Mouse (Mus musculus): ENCODE measurements around the gene Lgals2. TPM values are rescaled to one million over a fixed set of nuclear protein-coding genes. Genes with fewer than 3 reads are reported as not detected.

Gene Lgals2
- polyA plus RNA-seq, 1 experiment = 6.0 TPM

- WGBS = 87% methylated on average over 2 of the region's 2 CpGs
- Histone ChIP-seq H3K4me1 (ENCODE audit: control insufficient read depth, insufficient read depth, low read length) (peaks cover 6% of the 10 kb centered on the region), H3K4me3 (replicated peaks; ENCODE audit: extremely low read depth, low read depth, low read length) (no peak overlapping the region)
- no peak for TF ChIP-seq CTCF (IDR thresholded peaks at IDR 0.05; ENCODE audit: insufficient read depth, low read length)
- no peak for TF ChIP-seq POLR2A (IDR thresholded peaks at IDR 0.05; ENCODE audit: borderline replicate concordance, extremely low read depth, low read depth, low read length)
- no peak for DNase-seq
Observed at GRCm38 (mm10) chr15:78808980-78809379, 46.3 kb downstream of the Lgals2 start.

- no peak for DNase-seq
- Histone ChIP-seq H3K4me1 (ENCODE audit: control insufficient read depth, insufficient read depth, low read length) (peaks cover 6% of the 10 kb centered on the region), H3K4me3 (replicated peaks; ENCODE audit: extremely low read depth, low read depth, low read length) (no peak overlapping the region)
- WGBS = 74% methylated on average over 3 of the region's 3 CpGs
- TF ChIP-seq POLR2A (IDR thresholded peaks at IDR 0.05; ENCODE audit: borderline replicate concordance, extremely low read depth, low read depth, low read length) (no peak), CTCF (IDR thresholded peaks at IDR 0.05; ENCODE audit: insufficient read depth, low read length) (no peak)
Observed at GRCm38 (mm10) chr15:78807141-78807540, 48.2 kb downstream of the Lgals2 start.

- 25% methylated on average over 2 of the region's 2 CpGs for WGBS
- no peak for TF ChIP-seq CTCF (IDR thresholded peaks at IDR 0.05; ENCODE audit: insufficient read depth, low read length)
- TF ChIP-seq POLR2A (IDR thresholded peaks at IDR 0.05; ENCODE audit: borderline replicate concordance, extremely low read depth, low read depth, low read length) = no peak
- Histone ChIP-seq H3K4me1 (ENCODE audit: control insufficient read depth, insufficient read depth, low read length) (peaks cover 6% of the 10 kb centered on the region), H3K4me3 (replicated peaks; ENCODE audit: extremely low read depth, low read depth, low read length) (no peak overlapping the region)
- DNase-seq = no peak
Observed at GRCm38 (mm10) chr15:78806614-78807013, 48.7 kb downstream of the Lgals2 start.

GRCm38 (mm10) chr15:78805351-78805750 is 50.0 kb downstream of the Lgals2 start:
- no peak for DNase-seq
- 79% methylated on average over 2 of the region's 2 CpGs for WGBS
- Histone ChIP-seq H3K4me3 (replicated peaks; ENCODE audit: extremely low read depth, low read depth, low read length) (no peak overlapping the region), H3K4me1 (ENCODE audit: control insufficient read depth, insufficient read depth, low read length) (peaks cover 6% of the 10 kb centered on the region)
- TF ChIP-seq POLR2A (IDR thresholded peaks at IDR 0.05; ENCODE audit: borderline replicate concordance, extremely low read depth, low read depth, low read length) (no peak), CTCF (IDR thresholded peaks at IDR 0.05; ENCODE audit: insufficient read depth, low read length) (no peak)

DNA sequence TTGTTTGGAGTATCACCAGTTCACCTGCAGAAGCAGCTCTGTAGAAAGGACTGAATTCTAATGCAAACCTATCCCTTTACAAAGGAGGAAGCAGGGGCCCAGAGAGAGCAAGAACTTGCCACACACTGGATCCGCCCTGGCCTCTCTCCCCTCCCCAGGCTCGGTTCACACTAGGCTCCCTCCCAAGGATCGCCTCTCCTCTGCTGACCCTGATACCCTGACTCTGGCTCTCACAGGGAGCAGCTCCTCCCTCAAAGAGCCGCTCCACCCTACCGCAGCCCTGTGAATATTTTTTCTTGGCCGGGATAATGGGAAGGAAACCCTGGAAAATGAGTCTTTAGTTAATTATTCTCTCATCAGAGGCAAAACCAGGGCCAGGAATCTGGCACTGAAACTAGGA is 51.0 kb downstream of the Lgals2 start:
- 35% methylated on average over 6 of the region's 6 CpGs for WGBS
- Histone ChIP-seq H3K4me1 (ENCODE audit: control insufficient read depth, insufficient read depth, low read length) (peaks cover 2% of the 10 kb centered on the region), H3K4me3 (replicated peaks; ENCODE audit: extremely low read depth, low read depth, low read length) (no peak overlapping the region)
- DNase-seq = no peak
- TF ChIP-seq CTCF (IDR thresholded peaks at IDR 0.05; ENCODE audit: insufficient read depth, low read length) (no peak), POLR2A (IDR thresholded peaks at IDR 0.05; ENCODE audit: borderline replicate concordance, extremely low read depth, low read depth, low read length) (no peak)

DNA sequence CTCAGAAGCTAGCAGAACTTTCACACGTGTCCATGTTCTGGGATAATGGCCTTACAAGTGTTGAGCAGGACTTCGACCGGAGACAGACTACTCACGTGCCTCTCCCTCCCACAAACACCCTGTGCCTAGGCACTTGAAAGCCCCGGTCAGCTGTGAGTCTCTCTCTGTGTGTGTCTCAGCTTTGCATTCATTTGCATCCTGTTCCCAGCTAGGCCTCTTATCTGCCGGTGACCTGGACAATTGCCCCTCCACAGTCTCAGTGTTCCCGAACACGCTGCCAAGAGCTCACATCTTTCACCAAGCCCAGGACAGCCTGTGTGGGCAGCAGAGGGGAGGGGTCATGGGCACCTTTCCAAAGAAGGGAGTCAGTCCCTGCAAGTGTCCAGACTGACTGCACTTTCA is 51.8 kb downstream of the Lgals2 start:
- H3K4me3 ChIP-seq (replicated peaks; ENCODE audit: extremely low read depth, low read depth, low read length) = no peak overlapping the region
- H3K4me1 ChIP-seq (ENCODE audit: control insufficient read depth, insufficient read depth, low read length) = peaks cover 2% of the 10 kb centered on the region
- 9% methylated on average over 8 of the region's 8 CpGs for WGBS
- TF ChIP-seq POLR2A (IDR thresholded peaks at IDR 0.05; ENCODE audit: borderline replicate concordance, extremely low read depth, low read depth, low read length) (no peak), CTCF (IDR thresholded peaks at IDR 0.05; ENCODE audit: insufficient read depth, low read length) (no peak)
- DNase-seq = peak; percentile 65

GRCm38 (mm10) chr15:78802776-78803391 is 52.4 kb downstream of the Lgals2 start, which contains the start of gene Card10:
Gene Card10 (minus strand): TSS chr15:78803042.
- Histone ChIP-seq H3K4me3 (replicated peaks; ENCODE audit: extremely low read depth, low read depth, low read length) (peak within 1 kb of the TSS; percentile 84), H3K4me1 (ENCODE audit: control insufficient read depth, insufficient read depth, low read length) (peaks cover 2% of the 10 kb centered on the region)
- no peak for TF ChIP-seq CTCF (IDR thresholded peaks at IDR 0.05; ENCODE audit: insufficient read depth, low read length)
- TF ChIP-seq POLR2A (IDR thresholded peaks at IDR 0.05; ENCODE audit: borderline replicate concordance, extremely low read depth, low read depth, low read length) = peak; percentile 94
- WGBS = 1% methylated on average over 57 of the region's 70 CpGs
- peak; percentile 78 for DNase-seq

- peak overlapping the region; percentile 84 for H3K4me3 ChIP-seq (replicated peaks; ENCODE audit: extremely low read depth, low read depth, low read length)
- WGBS = 4% methylated on average over 58 of the region's 67 CpGs
- TF ChIP-seq CTCF (IDR thresholded peaks at IDR 0.05; ENCODE audit: insufficient read depth, low read length) (no peak), POLR2A (IDR thresholded peaks at IDR 0.05; ENCODE audit: borderline replicate concordance, extremely low read depth, low read depth, low read length) (no peak)
- DNase-seq = peak; percentile 70
- peaks cover 2% of the 10 kb centered on the region for H3K4me1 ChIP-seq (ENCODE audit: control insufficient read depth, insufficient read depth, low read length)
Observed at GRCm38 (mm10) chr15:78801971-78802741, 53.2 kb downstream of the Lgals2 start.

DNA sequence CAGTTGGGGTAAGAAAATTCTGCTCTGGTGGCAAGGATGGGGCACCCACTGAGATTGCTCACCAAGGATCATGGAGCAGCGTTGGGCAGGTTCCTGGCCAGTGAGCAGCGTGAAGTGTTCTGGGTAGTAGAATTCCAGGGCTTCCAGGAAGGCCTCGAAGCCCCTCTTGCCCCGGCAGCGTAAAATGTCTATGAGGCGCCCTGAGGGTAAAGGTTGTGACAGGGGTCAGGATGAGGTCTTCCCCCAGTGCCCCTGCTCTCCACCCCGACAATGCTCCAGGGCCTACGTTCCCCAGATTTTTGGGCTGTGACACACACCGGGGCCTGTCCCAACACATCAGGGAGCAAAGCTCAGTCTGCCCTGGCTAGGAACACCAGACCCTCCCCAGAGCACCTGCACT is 53.8 kb downstream of the Lgals2 start:
- H3K4me1 ChIP-seq (ENCODE audit: control insufficient read depth, insufficient read depth, low read length) = peaks cover 2% of the 10 kb centered on the region
- TF ChIP-seq POLR2A (IDR thresholded peaks at IDR 0.05; ENCODE audit: borderline replicate concordance, extremely low read depth, low read depth, low read length) (no peak), CTCF (IDR thresholded peaks at IDR 0.05; ENCODE audit: insufficient read depth, low read length) (no peak)
- DNase-seq = no peak
- H3K4me3 ChIP-seq (replicated peaks; ENCODE audit: extremely low read depth, low read depth, low read length) = peak overlapping the region; percentile 84
- WGBS = 45% methylated on average over 9 of the region's 9 CpGs

Other genes starting within 250 kb of the Lgals2 start
- 0.02 and 0.09 TPM in 2 replicates for gene Elfn2, start 136.8 kb downstream of the Lgals2 start, polyA plus RNA-seq (2012; rRNA removed)
- gene Mfng, start 82.1 kb downstream of the Lgals2 start, polyA plus RNA-seq (2012; rRNA removed) = 78.0 and 98.3 TPM in 2 replicates
- 61.5 and 73.5 TPM in 2 replicates for gene Card10, start 52.5 kb downstream of the Lgals2 start, polyA plus RNA-seq (2012; rRNA removed)
- gene Cdc42ep1, start 12.9 kb downstream of the Lgals2 start, polyA plus RNA-seq (2012; rRNA removed) = 221 and 277 TPM in 2 replicates
- 113 and 121 TPM in 2 replicates for gene Gga1, start 21.7 kb upstream of the Lgals2 start, polyA plus RNA-seq (2012; rRNA removed)
- gene Gm49510, start 44.1 kb upstream of the Lgals2 start, polyA plus RNA-seq (2012; rRNA removed) = 0.04 TPM in 1 of 2 replicates, not detected in the other
- gene Sh3bp1, start 44.2 kb upstream of the Lgals2 start, polyA plus RNA-seq (2012; rRNA removed) = 77.8 and 92.6 TPM in 2 replicates
- 3.5 and 4.2 TPM in 2 replicates for gene Pdxp, start 58.4 kb upstream of the Lgals2 start, polyA plus RNA-seq (2012; rRNA removed)
- 250 and 251 TPM in 2 replicates for gene Lgals1, start 71.2 kb upstream of the Lgals2 start, polyA plus RNA-seq (2012; rRNA removed)
- 15.2 and 16.4 TPM in 2 replicates for gene Nol12, start 79.4 kb upstream of the Lgals2 start, polyA plus RNA-seq (2012; rRNA removed)
- 49.6 and 56.3 TPM in 2 replicates for gene Triobp, start 92.2 kb upstream of the Lgals2 start, polyA plus RNA-seq (2012; rRNA removed)
- 92.0 and 112 TPM in 2 replicates for gene H1f0, start 172.9 kb upstream of the Lgals2 start, polyA plus RNA-seq (2012; rRNA removed)
- gene Galr3, start 186.4 kb upstream of the Lgals2 start, polyA plus RNA-seq (2012; rRNA removed) = 1.3 and 1.8 TPM in 2 replicates
- 60.7 and 67.3 TPM in 2 replicates for gene Ankrd54, start 207.4 kb upstream of the Lgals2 start, polyA plus RNA-seq (2012; rRNA removed)
- gene Eif3l, start 219.7 kb upstream of the Lgals2 start, polyA plus RNA-seq (2012; rRNA removed) = 81.2 and 105 TPM in 2 replicates

Data from lung, adult 2 months (tissue).